Mouse (Mus musculus): ENCODE results near the gene Frmd5.
"Not testable (repeated sequence)": the region's sequence is repeated elsewhere in the genome, so short reads cannot be mapped to it uniquely, and the experiment has no call there.

Gene Frmd5

DNA sequence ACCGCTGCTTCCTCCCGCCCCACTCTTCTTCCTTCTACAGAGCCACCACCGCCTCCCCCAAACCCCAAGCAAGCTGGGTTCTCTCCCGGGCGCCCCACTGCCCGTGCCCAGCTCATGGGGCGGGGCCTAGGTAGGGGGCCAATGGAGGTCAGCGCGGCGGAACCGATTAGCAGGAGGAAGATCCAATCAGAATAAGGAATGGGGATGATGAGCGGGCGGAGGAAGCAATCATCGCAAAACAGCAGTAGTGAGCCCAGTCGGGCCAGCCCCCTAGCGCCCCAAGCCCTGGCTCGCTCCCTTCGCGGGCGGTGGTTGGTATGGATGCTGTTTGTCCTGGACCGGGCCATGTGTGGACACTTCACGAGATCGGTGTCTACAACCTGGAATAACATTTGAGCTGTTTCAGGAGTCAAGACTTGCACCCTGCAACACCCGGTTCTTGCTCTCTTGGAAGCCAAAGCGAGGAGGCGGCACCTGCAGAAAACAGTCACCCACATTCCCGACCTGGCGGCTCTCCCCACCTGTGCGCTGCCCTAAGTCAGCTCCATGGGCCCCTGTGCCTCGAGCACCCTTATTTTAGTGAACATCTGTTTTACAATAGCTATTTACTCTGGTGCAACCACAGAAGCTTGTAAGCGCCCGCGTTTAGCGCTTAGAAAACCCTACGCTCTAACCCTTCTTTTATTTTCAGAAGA lies at the start of gene Frmd5:
TSS of gene Frmd5 (minus strand) at position 129 of the 695 bp plus-strand sequence.
- DNase-seq = peak; percentile 86

DNA sequence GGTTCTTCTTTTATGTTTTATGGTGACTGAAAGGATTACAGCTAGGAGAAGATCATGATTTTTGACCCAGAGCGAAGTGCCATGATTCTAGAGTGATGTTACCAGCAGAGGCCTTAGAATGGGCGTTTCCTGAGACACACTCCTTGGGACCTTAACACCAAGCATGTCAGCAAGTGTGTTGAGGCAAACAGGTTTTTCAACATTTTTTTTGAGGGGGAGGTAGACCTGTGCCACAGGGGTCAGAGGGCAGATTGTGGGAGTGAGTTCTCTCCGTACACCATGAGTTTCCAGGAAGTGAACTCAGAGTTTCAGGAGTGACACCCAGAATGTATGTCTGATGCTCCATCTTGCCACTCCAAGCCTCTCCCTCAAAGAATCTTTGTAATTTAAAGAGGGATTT lies 47.1 kb upstream of the Frmd5 start:
- DNase-seq = no peak

DNA sequence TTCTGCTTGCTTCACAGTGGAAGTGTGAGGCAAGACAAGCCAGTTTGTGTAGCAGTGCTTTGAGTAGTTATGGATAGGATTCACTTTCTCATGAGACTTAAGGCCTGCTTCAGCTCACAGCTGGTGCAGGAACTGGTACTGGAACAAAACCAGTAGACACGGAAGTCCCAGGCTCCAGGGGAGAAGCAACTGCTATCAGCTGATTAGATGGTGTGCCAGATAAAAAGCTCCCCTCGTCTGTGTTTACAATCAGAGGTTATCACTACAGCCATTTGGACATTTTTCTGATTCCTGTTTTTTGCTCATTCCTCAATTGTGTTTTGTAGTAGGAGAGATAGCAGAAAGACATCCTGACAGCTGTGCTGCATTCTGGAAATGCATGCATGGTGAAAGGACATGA lies 45.2 kb upstream of the Frmd5 start:
- peak; percentile 22 for DNase-seq

DNA sequence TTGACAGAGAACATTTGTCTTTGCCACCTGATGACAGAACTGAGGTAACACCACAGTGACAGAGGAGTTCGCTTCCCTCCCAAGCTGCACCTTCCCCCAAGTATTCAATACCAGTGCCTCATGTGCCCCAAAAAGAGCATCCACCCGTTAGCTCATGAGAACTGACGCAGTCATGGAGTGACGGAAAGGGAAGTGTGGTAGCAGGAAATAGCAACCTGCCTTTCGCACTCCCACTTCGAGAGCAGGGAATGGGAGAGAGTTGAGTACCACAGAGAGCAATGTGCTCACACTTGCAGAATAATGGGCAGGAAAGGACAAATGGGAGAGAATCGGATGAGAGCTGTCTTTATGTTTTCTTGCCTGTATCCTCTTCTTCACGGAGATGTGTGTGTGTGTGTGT lies 39.2 kb upstream of the Frmd5 start:
- DNase-seq = no peak

DNA sequence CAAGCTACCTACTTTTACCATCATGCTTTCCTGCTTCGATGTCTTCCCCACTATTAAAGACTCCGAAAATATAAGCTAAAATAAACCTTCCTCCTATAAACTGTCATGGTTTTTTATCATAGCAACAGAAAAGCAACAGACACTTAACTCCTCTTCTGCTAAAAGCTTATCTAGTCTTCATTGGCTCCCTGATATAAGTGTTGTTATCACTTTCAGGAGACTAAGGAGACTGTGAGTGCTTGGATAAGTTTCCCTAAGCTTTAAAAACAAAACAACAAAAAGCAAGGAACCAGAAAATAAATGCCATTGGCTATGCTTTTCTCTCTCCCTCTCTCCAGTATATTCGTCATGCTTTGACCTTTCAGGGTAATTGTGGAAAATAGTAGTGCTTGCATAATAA lies 35.4 kb upstream of the Frmd5 start:
- no peak for DNase-seq

DNA sequence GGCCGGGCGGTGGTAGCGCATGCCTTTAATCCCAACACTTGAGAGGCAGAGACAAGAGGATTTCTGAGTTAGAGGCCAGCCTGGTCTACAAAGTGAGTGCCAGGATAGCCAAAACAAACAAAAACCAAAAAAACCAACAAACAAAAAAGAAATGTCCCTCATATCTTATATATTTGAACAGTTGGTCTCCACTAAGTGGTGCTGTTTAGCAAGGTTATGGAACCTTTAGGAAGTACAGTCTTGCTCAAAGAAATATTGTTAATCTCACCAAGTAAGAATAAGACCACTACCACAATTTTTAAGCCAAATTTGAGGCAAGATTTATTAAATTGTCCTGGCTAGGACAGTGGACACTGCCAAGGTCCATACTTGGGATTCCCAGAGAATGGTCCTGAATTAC lies 34.6 kb upstream of the Frmd5 start:
- no peak for DNase-seq

DNA sequence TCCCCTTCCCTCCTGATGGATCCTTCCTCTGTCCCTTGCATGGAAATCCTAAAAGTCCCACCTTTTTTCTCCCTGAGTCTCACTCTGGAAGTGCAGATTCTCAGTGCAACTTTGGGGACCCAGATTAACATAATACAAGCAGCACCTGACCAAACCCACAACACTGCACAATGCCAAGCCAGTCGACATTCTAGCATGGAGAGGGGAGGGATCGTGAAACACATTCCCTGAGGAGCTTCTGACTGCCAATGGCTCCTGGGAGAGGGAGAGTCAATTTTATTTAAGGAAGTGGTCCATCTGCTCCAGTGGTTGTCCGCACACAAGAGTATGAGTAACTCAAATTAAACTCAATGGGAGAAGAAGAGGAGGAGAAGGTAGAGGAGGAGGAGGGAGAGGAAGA lies 28.0 kb upstream of the Frmd5 start:
- no peak for DNase-seq

DNA sequence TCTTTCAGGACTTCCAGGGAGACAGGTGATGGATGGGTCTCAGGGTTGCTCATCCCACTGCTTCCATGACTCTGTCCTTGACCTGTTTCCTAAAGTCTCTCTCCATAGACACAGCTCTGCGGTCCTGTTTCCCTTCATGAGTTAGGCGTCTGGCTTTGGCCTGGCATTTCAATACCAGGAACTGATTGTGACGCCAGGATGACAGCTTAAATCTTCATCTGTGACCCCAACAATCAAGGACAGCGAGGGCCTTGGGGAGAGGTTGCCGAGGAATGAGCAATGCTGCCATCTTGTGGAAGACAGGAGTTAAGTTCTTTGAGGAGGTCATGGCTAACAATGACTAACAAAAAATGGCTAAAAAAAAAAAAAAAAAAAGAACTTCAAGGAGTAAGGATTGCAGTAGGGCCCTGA lies 25.6 kb upstream of the Frmd5 start:
- peak; percentile 49 for DNase-seq

DNA sequence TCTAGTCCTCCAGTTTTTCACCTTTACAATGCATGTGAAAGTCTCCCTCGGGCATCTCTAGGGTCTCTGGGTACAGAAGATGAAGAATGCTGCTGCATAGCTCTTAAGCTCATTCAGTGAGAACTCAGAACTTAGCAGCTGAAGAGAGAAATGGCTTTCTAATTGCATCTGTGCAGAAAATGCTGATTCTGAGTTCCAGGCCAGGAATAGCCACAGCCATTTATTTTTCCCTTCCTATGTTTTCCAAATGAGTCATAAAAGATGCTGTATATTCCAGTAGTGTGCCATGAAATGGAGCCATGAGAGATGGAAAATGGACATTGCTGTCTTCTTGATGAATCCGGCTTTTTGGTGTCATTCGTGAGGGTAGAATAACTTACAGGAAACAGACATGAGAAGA lies 21.5 kb upstream of the Frmd5 start:
- DNase-seq = no peak

DNA sequence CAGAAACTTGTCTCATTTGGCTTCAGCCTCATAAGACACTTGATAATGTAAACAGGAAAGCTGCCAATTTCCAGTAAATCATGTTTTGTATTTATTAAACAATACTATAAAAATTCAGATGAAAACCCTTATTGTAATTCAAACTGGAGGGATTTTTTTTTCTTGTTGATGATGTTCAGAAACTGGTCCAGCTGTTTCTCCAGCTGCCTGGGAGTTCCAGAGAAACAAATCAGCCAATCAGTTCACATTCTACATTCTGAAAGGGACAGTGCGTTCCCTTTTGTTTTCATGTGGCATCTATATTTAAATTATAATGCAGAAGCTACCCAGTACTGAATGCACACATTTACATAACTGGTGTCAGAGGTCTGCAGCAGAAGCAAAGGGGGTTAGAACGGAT lies 19.3 kb upstream of the Frmd5 start:
- DNase-seq = no peak

DNA sequence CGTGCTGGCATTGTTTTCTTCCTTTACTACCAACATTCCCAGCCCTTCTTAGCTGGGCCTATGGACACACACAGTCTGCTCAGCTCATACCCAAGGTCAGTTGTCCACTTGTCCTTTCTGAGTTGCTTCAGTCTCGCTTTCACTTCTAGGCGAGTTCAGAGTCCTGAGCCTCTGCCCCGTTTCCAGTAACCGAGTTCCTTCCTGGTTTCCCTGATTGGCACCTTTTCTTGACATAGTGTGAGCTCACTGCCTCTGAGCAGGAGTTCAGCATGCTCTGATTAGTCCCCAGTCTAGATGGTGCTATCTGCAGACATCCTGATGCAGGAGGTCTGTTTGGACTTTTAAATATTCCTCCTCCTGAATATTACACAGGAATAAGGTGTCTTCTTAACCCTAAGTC lies 17.8 kb upstream of the Frmd5 start:
- DNase-seq = no peak

DNA sequence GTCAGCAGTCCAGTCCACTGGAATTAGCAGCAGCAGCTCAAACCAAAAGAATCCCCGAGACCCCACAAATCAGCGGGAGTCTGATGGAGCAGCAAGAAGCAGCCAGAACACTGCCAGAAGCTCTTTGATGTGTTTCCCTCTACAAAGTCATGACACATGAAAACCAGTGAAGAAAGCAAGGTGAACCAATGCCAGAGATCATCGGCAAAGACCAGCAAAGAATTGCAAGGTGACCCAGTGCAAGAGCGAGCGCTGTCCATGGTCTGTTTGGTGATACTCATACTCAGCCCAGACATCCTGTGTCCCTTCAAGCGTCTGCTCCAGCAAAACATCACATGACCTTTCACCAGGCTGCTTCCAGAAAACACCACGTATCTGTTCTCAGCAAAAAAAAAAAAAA lies 14.9 kb upstream of the Frmd5 start:
- no peak for DNase-seq

DNA sequence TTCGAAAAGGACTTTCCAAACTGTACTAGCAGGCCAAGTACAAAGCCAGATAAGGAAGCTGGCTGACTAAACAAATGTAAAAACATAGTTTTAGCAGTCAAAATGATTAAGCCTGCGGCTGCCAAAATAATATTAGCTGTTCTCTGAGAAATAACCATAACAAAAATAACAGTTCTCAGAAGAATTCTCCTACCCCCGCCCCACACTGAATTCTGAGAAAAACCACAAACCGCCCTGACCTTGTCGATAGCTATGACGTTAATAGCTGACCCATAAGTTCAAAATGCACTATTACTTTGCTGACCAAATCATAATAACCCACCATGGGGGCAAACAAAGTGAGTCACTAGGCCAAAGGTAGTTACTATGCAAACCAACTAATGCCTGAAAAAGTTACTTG lies 4.0 kb upstream of the Frmd5 start:
- not testable (repeated sequence) for DNase-seq

DNA sequence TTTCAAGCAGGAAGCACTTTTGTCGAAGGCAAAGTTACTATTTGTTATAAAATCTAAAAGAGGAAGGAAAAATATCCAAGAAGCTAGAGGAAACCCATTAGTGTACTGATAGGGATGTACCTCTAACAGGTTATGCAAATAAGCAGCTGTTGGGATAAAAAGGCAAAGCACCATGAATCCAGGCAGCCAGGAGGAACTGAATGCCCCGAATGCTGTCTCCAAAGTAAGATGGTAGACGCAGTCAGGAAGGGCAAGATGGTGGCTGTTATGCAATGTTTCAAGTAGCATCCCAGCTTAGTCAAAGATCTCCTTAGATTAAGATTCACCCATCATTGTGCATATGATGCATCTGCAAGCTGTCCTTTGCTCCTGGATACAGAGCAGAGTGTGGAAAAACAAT lies 2.2 kb upstream of the Frmd5 start:
- no peak for DNase-seq

DNA sequence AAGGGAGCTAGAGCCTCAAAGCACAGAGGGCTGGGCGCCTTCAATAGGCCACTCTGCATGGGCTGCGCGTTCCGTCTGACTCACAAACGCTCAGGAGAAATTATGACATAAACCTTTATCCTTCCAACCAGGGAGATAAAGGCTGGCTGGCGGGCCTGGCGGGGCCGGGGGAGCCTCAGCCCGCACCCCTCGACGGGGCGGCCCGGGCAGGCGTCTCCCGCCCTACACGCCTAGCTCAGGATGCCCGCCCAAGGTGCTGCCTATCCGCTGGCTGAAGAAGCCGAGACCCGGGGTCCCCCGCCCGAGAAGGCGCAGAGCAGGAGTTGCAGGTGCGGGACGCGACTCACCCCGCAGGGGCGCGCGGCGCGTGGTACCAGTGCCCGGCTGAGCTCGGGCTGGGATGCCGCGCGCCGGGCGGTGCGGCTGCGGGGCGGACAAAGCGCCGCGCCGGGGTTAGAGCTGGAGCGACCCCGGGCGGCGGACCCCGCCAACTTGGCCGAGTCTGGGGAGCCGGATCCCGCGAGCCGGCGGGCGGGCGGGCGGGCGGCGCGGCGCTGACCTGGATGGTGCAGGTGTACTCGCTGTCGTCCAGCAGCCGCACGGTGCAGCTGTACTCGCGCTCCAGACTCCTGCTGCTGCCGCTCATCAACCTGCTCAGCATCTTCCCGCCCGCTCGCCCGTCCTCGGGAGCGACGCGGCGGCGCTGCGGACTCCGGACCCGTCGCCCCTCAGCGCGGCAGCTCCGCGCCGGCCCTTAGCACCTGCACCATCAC lies 530 bp downstream of the Frmd5 start:
- DNase-seq = no peak

DNA sequence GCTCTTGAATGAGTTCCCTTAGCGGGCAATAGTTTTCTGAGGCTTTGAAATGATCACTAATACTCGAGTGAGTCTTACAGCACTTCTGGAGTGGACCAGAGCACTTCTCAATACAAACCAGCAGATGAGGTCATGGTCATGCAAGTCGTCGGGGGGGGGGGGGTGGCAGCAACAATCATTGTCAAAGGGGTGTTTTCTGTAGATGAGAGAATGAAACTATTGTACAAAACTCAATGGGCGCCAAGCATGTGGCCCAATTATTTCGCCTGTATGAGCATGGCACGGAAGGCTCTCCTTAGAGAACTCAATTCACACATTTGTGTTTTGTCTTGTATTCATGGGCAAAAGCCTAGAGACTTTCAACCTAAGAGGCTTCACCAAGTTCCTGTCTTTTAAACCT lies 7.8 kb downstream of the Frmd5 start:
- DNase-seq = no peak

DNA sequence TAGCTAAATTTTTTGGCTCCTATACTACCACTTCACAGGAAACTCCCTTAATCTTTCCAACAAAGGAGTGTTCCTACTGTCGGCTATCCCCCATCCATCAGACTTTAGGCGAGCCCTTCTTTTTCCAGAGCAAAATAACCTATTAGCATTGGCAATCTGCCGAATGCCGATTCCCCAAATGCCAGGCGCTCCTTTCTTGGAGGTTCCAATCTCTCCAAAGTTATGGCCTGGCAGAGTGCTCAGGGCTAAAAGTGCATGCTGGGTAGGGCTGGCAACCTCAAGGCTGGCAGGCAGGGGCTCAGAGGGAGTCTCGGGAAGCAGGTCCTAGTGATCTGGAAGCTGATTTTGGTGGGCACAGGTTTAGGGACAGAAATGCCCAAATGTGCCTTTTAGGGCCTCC lies 10.9 kb downstream of the Frmd5 start:
- no peak for DNase-seq

DNA sequence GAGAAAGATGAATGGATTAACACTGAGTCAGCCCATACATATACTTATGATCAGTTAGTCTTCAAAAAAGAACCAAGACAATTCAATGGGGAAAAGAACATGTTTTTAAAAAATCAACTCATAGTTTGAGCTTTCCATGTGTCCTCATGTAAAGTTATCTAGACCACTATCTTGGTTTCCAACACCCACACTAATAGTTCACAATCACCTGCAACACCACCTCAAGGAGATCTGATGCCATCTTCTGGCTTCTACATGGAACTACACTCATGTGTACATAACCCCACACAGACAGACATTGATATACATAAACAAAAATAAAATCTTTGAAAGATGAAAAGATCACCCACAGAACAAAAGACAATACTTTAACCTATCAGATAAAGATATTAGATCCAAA lies 17.1 kb downstream of the Frmd5 start:
- DNase-seq = no peak

DNA sequence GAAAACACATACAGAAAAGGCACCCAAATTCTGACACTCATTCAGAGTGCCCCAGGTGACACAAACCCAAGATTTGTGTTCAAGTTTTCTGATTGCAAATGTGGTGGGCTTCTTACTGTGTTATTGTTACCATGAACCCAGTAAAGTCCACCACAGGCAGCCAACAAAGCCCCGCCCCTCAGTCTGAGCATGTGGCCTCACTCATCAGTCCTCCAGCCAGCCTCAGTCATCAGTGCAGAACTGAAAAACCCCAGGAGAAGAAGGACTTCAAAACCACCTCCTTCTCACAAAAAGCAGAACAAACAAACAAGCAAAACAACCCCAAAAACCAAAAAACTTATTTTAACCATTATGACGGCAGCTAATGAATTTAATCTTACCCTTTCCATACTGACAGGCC lies 18.5 kb downstream of the Frmd5 start:
- no peak for DNase-seq

DNA sequence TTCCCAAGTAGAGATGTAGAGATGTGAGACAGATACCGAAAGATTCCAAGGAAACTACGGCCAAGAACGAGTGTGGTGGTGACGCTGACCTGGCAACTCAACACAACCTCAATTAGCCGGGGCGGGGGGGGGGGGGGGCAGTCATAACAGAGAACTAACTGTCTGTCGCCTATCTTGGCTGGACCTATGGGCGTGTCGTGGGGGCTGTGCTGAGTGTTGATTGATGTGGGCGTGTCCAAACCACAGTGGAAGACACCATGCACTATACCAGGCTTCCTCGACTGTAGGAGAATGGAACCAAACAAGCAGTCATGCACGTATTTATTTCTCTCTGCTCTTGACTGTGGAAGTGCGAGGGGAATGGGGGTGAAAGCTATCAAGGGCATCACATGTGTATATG lies 19.1 kb downstream of the Frmd5 start:
- DNase-seq = no peak

DNA sequence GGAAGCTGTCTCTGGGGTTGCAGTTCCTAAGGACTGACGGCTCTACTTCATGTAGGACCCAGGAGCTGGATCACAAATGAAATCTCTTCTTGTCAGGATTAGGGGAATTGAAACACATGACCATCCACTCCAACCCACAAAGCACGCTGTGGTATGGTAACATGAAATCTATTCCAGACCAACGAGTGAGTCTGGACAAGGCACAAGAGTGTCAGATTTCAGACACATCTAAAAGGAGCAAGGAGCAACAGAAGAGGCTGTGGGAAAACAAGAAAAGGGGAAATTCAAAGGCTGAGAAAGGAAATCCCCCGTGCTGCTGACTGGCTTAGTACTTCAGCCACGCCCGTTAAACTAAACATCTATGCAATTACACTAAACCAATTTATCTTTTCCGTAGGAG lies 19.6 kb downstream of the Frmd5 start:
- DNase-seq = no peak

DNA sequence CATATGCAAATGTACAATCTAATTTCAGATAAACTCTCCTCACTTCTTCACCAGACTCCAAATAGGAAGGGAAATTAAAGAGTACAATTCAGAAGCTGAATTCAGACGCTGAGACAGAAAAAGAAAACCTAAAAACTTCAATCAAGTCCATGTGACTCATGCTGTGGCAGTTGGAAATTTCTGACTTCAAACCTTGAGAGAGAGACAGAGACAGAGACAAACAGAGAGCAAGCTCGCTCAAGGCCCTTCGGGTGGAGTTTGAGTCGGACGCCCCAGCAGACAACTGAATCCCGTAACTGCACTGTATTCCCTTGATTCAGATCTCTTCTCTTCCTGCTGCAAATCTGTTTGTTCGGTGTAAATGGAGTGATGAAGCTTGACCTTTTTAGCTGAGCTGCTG lies 30.7 kb downstream of the Frmd5 start:
- no peak for DNase-seq

DNA sequence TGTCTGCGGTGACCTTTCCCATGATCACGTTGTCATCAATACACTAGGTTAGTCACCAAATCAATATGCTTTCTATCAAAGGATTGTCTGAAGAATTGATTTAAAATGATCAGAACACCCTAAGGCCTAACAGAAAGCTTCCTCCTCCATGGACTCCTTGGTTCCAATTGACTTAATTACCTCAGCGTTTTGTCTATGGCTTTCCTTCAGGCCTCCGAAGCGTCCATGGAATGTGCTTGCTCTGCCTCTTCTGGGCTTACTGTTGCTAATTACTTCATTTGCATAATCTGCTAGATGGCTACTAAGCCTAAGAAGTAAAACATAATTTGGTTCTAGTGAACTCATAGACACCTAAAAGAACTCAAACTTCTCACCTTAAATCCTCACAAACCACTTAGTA lies 42.0 kb downstream of the Frmd5 start:
- no peak for DNase-seq

DNA sequence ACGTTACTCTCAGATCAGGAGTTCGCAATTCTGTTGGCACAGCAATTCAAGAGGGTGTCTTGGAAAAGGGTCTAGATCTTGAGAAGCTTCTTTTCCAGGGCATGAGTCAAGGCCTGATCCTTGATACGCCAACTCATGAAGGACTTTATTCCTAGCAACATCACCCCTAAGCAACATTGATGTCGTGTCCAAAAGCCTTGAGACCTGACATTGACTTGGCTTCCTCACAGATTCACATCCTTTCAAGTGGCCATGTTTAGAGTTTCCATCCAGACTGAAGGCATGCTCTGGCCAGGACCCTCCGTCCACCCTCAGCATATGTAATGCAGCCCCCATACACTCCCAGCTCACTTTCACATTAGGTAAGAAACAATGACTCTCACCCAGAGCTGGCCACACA lies 45.0 kb downstream of the Frmd5 start:
- DNase-seq = no peak

DNA sequence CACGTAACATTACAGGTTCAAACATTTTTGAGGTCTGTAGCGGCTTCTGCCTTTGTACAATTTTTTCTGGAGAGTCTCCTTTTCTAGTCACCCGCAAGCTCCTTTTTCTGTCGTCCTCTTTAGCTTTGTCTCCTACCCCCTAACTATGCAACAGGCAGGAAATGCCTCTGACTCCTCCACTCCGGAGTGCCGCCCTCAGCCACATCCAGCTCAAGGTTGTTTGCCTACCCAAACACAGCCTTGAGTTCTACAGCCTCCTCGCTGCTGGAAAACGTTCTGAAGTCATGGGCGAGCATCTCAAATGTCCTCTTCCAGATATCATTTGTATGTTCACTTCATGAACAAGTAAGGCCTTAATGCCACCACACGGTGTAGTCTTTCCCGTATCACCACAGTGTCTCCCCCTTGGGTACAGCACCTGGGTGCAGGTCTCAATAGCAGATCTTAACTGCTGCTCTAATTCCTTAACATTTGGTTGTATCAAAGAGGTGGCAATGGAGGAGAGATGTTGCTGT lies 45.5 kb downstream of the Frmd5 start:
- DNase-seq = no peak
